Mouse (Mus musculus): ENCODE data around the gene Pim3.

GRCm38 (mm10) chr15:88857361-88857760 is 4.6 kb upstream of the Pim3 start:
- no peak for TF ChIP-seq POLR2A (IDR thresholded peaks at IDR 0.05; ENCODE audit: borderline replicate concordance, extremely low read depth, low read depth, low read length)
- TF ChIP-seq CTCF (IDR thresholded peaks at IDR 0.05; ENCODE audit: insufficient read depth, low read length): no peak

All from lung, adult 2 months (tissue).